Mouse (Mus musculus): Measurements from ENCODE around the gene Zfp644. TPM values are rescaled to one million over a fixed set of nuclear protein-coding genes. Genes with fewer than 3 reads are reported as not detected.

Gene Zfp644
- total RNA-seq, 2 experiments from 2014 or later: 46.2 to 61.5 TPM

- DNase-seq: no peak
These were observed 102.7 kb downstream of the Zfp644 start for GRCm38 (mm10) chr5:106594388-106594787.

- no peak for DNase-seq
These were observed 106.4 kb downstream of the Zfp644 start for GRCm38 (mm10) chr5:106590686-106591085.

GRCm38 (mm10) chr5:106589670-106590069 is 107.4 kb downstream of the Zfp644 start:
- DNase-seq: no peak

GRCm38 (mm10) chr5:106589006-106589405 is 108.1 kb downstream of the Zfp644 start:
- DNase-seq: no peak

- no peak for DNase-seq
These were observed 116.1 kb downstream of the Zfp644 start for GRCm38 (mm10) chr5:106580943-106581342.

- no peak for DNase-seq
These were observed 119.7 kb downstream of the Zfp644 start for GRCm38 (mm10) chr5:106577237-106577888.

- no peak for DNase-seq
These were observed 122.0 kb downstream of the Zfp644 start for GRCm38 (mm10) chr5:106575098-106575497.

GRCm38 (mm10) chr5:106574560-106574946 is 122.5 kb downstream of the Zfp644 start:
- DNase-seq: peak; percentile 88 to 90

- DNase-seq: peak in 1 of 2 experiments; percentile 22
These were observed 123.1 kb downstream of the Zfp644 start for GRCm38 (mm10) chr5:106573742-106574559.

Other genes starting within 250 kb of the Zfp644 start
- not detected for gene Barhl2, start 239.1 kb downstream of the Zfp644 start, total RNA-seq (2021)
- not detected for gene Gm17304, start 88.2 kb downstream of the Zfp644 start, total RNA-seq (2021)
- not detected for gene Hfm1, start 229.0 kb upstream of the Zfp644 start, total RNA-seq (2021)